Mouse (Mus musculus): ENCODE data around the gene Usp7. TPM values are rescaled to one million over a fixed set of nuclear protein-coding genes. Genes with fewer than 3 reads are reported as not detected.
A peak's percentile ranks its signal among the peaks of the same experiment; 100 is the strongest.

The Usp7 gene
- 34.6 and 43.3 TPM in 2 replicates for polyA plus RNA-seq (2014; fragmentation: Nextera tagmentation; extraction: Ambion mirVana)

- Histone ChIP-seq H3K9me3 (ENCODE audit: control insufficient read depth, low read length) (no peaks in the 10 kb centered on the region), H3K27me3 (replicated peaks; ENCODE audit: control insufficient read depth, insufficient read depth, low read length) (no peaks in the 10 kb centered on the region), H3K36me3 (ENCODE audit: control insufficient read depth, insufficient read depth, low read length) (no peaks in the 10 kb centered on the region), H3K4me3 (ENCODE audit: low read depth, low read length) (no peak within 1 kb of the TSS), H3K4me2 (no peak within 1 kb of the TSS), H3K27ac (ENCODE audit: low read depth, low read length) (no peak within 1 kb of the TSS), H3K4me1 (replicated peaks; ENCODE audit: control insufficient read depth, insufficient read depth, low read length) (no peaks in the 10 kb centered on the region), H3K9ac (ENCODE audit: low read depth, low read length) (no peak within 1 kb of the TSS)
- 87% methylated on average over 20 of the region's 20 CpGs for WGBS
- no peak for DNase-seq (ENCODE audit: low spot score)
- ATAC-seq (replicated peaks; ENCODE audit: low FRiP score), result no peak
Observed at GRCm38 (mm10) chr16:8791949-8792557, at the start of gene Usp7. TSS of gene Usp7 (minus strand) at chr16:8792308.

DNA sequence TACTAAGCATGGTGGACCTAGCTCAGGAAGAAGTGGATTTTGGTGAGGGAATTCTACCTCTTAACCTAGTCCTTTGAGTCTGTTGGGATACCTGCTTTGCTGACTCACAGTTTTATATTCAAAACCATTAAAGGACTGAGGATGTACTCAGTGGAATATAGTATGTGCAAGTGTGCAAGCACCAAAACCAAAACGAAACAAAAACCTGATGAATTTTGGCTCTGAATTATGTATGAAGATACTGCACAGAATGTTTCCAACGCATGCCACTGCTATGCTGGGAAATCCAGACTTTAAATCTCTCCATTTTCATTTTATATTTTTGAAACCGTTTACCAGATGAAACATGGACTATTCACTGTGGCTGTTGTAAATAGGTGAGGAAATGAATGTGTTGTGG lies 48.4 kb upstream of the Usp7 start:
- H3K36me3 ChIP-seq (ENCODE audit: control insufficient read depth, insufficient read depth, low read length), result peaks cover 29% of the 10 kb centered on the region
- 93% methylated on average over 3 of the region's 3 CpGs for WGBS
- no peak for ATAC-seq (replicated peaks; ENCODE audit: low FRiP score)

DNA sequence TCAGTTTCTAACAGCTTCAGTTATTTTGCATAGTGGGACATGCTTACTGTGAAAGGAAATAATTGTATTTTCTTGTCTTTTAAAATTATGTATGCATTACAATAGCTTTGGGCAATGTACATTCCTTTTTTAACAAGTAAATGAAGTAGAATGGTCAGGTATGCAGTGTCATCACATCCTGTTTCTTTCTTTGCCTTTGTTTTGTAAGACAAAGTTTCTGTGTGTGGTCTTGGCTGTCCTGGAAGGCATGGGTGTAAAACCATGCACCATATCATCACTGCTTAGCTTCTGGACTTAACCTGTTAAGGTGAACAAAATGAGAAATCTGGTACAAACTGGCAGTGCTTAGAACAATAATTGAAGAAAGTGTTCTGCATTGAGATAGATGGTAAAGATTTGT lies 46.8 kb upstream of the Usp7 start:
- Histone ChIP-seq H3K9ac (ENCODE audit: low read depth, low read length) (no peak overlapping the region), H3K27me3 (replicated peaks; ENCODE audit: control insufficient read depth, insufficient read depth, low read length) (no peaks in the 10 kb centered on the region), H3K27ac (ENCODE audit: low read depth, low read length) (no peak overlapping the region), H3K4me2 (no peak overlapping the region), H3K4me1 (replicated peaks; ENCODE audit: control insufficient read depth, insufficient read depth, low read length) (peaks cover 1% of the 10 kb centered on the region), H3K36me3 (ENCODE audit: control insufficient read depth, insufficient read depth, low read length) (peaks cover 35% of the 10 kb centered on the region), H3K9me3 (ENCODE audit: control insufficient read depth, low read length) (no peaks in the 10 kb centered on the region), H3K4me3 (ENCODE audit: low read depth, low read length) (no peak overlapping the region)
- no peak for DNase-seq (ENCODE audit: low spot score)
- no peak for ATAC-seq (replicated peaks; ENCODE audit: low FRiP score)

More for the DNA sequence above, 48.4 kb upstream of the Usp7 start:
- H3K9ac ChIP-seq (ENCODE audit: low read depth, low read length), result no peak overlapping the region
- no peak for DNase-seq (ENCODE audit: low spot score)
- no peaks in the 10 kb centered on the region for H3K9me3 ChIP-seq (ENCODE audit: control insufficient read depth, low read length)
- H3K4me1 ChIP-seq (replicated peaks; ENCODE audit: control insufficient read depth, insufficient read depth, low read length), result no peaks in the 10 kb centered on the region; the same call in 1 of the 2 replicates
- no peak overlapping the region for H3K4me2 ChIP-seq
- H3K4me3 ChIP-seq (ENCODE audit: low read depth, low read length), result no peak overlapping the region
- H3K27me3 ChIP-seq (replicated peaks; ENCODE audit: control insufficient read depth, insufficient read depth, low read length), result no peaks in the 10 kb centered on the region
- no peak overlapping the region for H3K27ac ChIP-seq (ENCODE audit: low read depth, low read length)

DNA sequence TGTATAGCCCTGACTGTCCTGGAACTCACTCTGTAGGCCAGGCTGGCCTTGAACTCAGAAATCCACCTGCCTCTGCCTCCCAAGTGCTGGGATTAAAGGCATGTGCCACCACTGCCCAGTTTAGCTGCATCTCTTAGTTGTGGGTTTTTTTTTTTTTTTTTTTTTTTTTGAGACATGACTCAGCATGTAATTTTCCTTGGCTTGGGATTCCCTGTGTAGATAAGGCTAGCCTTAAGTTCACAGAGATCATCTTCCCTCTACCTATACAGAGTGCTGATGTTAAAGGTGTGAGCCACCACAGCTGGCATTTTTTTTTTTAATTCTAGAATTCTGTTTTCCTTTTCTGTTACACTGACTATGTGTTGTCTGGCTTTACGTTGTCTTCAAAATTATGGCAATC lies 45.5 kb upstream of the Usp7 start:
- no peak for ATAC-seq (replicated peaks; ENCODE audit: low FRiP score)
- H3K27me3 ChIP-seq (replicated peaks; ENCODE audit: control insufficient read depth, insufficient read depth, low read length), result no peaks in the 10 kb centered on the region
- WGBS, result 100% methylated on average over 1 of the region's 1 CpGs
- no peak overlapping the region for H3K27ac ChIP-seq (ENCODE audit: low read depth, low read length)
- no peak overlapping the region for H3K4me3 ChIP-seq (ENCODE audit: low read depth, low read length)
- no peaks in the 10 kb centered on the region for H3K9me3 ChIP-seq (ENCODE audit: control insufficient read depth, low read length)
- H3K4me2 ChIP-seq, result no peak overlapping the region
- peaks cover 28% of the 10 kb centered on the region for H3K36me3 ChIP-seq (ENCODE audit: control insufficient read depth, insufficient read depth, low read length)
- peaks cover 8% of the 10 kb centered on the region for H3K4me1 ChIP-seq (replicated peaks; ENCODE audit: control insufficient read depth, insufficient read depth, low read length)
- H3K9ac ChIP-seq (ENCODE audit: low read depth, low read length), result no peak overlapping the region
- no peak for DNase-seq (ENCODE audit: low spot score)

GRCm38 (mm10) chr16:8836876-8837275 lies 44.8 kb upstream of the Usp7 start:
- DNase-seq (ENCODE audit: low spot score) (no peak), ATAC-seq (replicated peaks; ENCODE audit: low FRiP score) (no peak; the same call in 1 of the 2 replicates)
- Histone ChIP-seq H3K4me1 (replicated peaks; ENCODE audit: control insufficient read depth, insufficient read depth, low read length) (peaks cover 9% of the 10 kb centered on the region), H3K4me2 (no peak overlapping the region), H3K9ac (ENCODE audit: low read depth, low read length) (no peak overlapping the region), H3K36me3 (ENCODE audit: control insufficient read depth, insufficient read depth, low read length) (peaks cover 28% of the 10 kb centered on the region), H3K4me3 (ENCODE audit: low read depth, low read length) (no peak overlapping the region), H3K9me3 (ENCODE audit: control insufficient read depth, low read length) (no peaks in the 10 kb centered on the region), H3K27me3 (replicated peaks; ENCODE audit: control insufficient read depth, insufficient read depth, low read length) (no peaks in the 10 kb centered on the region), H3K27ac (ENCODE audit: low read depth, low read length) (no peak overlapping the region)
- WGBS, result 75% methylated on average over 1 of the region's 1 CpGs

- Histone ChIP-seq H3K27me3 (replicated peaks; ENCODE audit: control insufficient read depth, insufficient read depth, low read length) (no peaks in the 10 kb centered on the region), H3K36me3 (ENCODE audit: control insufficient read depth, insufficient read depth, low read length) (peaks cover 18% of the 10 kb centered on the region), H3K4me3 (ENCODE audit: low read depth, low read length) (peak overlapping the region; percentile 84), H3K4me1 (replicated peaks; ENCODE audit: control insufficient read depth, insufficient read depth, low read length) (peaks cover 15% of the 10 kb centered on the region), H3K27ac (ENCODE audit: low read depth, low read length) (no peak overlapping the region), H3K9me3 (ENCODE audit: control insufficient read depth, low read length) (no peaks in the 10 kb centered on the region), H3K9ac (ENCODE audit: low read depth, low read length) (peak overlapping the region; percentile 91), H3K4me2 (peak overlapping the region; percentile 81)
- 5% methylated on average over 12 of the region's 12 CpGs for WGBS
- DNase-seq (ENCODE audit: low spot score), result no peak
- no peak for ATAC-seq (replicated peaks; ENCODE audit: low FRiP score)
Observed at GRCm38 (mm10) chr16:8831241-8831640, 39.1 kb upstream of the Usp7 start.

- DNase-seq (ENCODE audit: low spot score) (peak; percentile 79), ATAC-seq (replicated peaks; ENCODE audit: low FRiP score) (peak; percentile 57)
- Histone ChIP-seq H3K4me3 (ENCODE audit: low read depth, low read length) (peak overlapping the region; percentile 84), H3K4me1 (replicated peaks; ENCODE audit: control insufficient read depth, insufficient read depth, low read length) (peaks cover 15% of the 10 kb centered on the region), H3K9ac (ENCODE audit: low read depth, low read length) (peak overlapping the region; percentile 91), H3K27me3 (replicated peaks; ENCODE audit: control insufficient read depth, insufficient read depth, low read length) (no peaks in the 10 kb centered on the region), H3K36me3 (ENCODE audit: control insufficient read depth, insufficient read depth, low read length) (peaks cover 16% of the 10 kb centered on the region), H3K9me3 (ENCODE audit: control insufficient read depth, low read length) (no peaks in the 10 kb centered on the region), H3K27ac (ENCODE audit: low read depth, low read length) (peak overlapping the region; percentile 100), H3K4me2 (peak overlapping the region; percentile 81)
- WGBS, result under 1% methylated on average over 73 of the region's 74 CpGs
Observed at GRCm38 (mm10) chr16:8830431-8831211, 38.5 kb upstream of the Usp7 start.

GRCm38 (mm10) chr16:8829564-8830359 lies 37.7 kb upstream of the Usp7 start, which contains the start of gene 1810013L24Rik:
TSS of gene 1810013L24Rik (plus strand) at chr16:8830100.
- peak within 1 kb of the TSS; percentile 100 for H3K27ac ChIP-seq (ENCODE audit: low read depth, low read length)
- H3K4me3 ChIP-seq (ENCODE audit: low read depth, low read length), result peak within 1 kb of the TSS; percentile 84
- no peaks in the 10 kb centered on the region for H3K9me3 ChIP-seq (ENCODE audit: control insufficient read depth, low read length)
- no peaks in the 10 kb centered on the region for H3K27me3 ChIP-seq (replicated peaks; ENCODE audit: control insufficient read depth, insufficient read depth, low read length)
- DNase-seq (ENCODE audit: low spot score) (peak; percentile 94), ATAC-seq (replicated peaks; ENCODE audit: low FRiP score) (peak; percentile 91)
- peaks cover 11% of the 10 kb centered on the region; the same call in 1 of the 2 replicates for H3K36me3 ChIP-seq (ENCODE audit: control insufficient read depth, insufficient read depth, low read length)
- peaks cover 15% of the 10 kb centered on the region for H3K4me1 ChIP-seq (replicated peaks; ENCODE audit: control insufficient read depth, insufficient read depth, low read length)
- under 1% methylated on average over 80 of the region's 80 CpGs for WGBS
- peak within 1 kb of the TSS; percentile 99 for H3K4me2 ChIP-seq
- peak within 1 kb of the TSS; percentile 91 for H3K9ac ChIP-seq (ENCODE audit: low read depth, low read length)
